In the genomic region with DNA sequence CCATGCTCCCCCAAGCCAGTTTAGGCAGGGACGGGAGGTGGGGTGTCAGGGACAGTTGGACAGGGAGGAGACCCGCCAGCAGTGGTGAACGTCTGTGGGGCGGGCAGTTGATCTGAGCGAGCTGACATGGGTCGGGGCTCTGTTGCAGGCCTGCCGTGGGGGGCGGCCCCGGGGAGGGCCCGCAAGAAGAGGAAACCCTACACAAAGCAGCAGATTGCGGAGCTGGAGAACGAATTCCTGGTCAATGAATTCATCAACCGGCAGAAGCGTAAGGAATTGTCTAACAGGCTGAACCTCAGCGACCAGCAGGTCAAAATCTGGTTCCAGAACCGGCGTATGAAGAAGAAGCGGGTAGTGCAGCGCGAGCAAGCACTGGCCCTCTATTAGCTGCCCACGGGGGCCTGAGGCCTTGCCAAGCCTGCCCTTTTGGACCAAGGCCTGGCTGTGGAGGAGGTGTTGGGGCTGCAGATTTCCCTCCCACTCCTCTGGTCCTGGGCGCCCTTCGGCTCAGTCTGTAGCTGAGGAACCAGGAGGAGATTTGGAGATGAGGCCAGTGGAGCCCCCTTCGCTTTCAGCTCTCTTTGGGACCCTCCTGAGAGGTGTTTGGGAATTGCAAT, we compare ENCODE assay signal across 22 mouse cellular contexts. TPM values are rescaled to one million over a fixed set of nuclear protein-coding genes. Genes with fewer than 3 reads are reported as not detected.
DNase-seq lines count a peak whose midpoint lies in the region; ATAC-seq and TF ChIP-seq lines count a peak whose summit lies in the region.
"Had no signal": no experiment of that assay in that cellular context is flagged by ENCODE, and none has a peak within 500 bp of the region (broad histone marks: within the 10 kb centered on the region; RNA-seq: fewer than 3 reads in every experiment).

No protein-coding gene starts in this region.

- no peak overlapping the region for H3K4me3 ChIP-seq in heart, embryonic 11.5 days (ENCODE audit: low read depth, low read length)
- H3K4me3 ChIP-seq in liver, embryonic 11.5 days (ENCODE audit: low read depth, low read length) = no peak overlapping the region
- H3K4me3 ChIP-seq in liver, postnatal 0 days (ENCODE audit: low read depth, low read length) = no peak overlapping the region
- H3K4me3 ChIP-seq in embryonic facial prominence, embryonic 10.5 days = no peak overlapping the region
- peak overlapping the region; percentile 14 for H3K4me3 ChIP-seq in neural tube, embryonic 13.5 days
- H3K4me3 ChIP-seq: gastrocnemius, adult 2 months; heart, adult 2 months had no signal

- peak; percentile 78 for DNase-seq in heart, adult 11 months
- DNase-seq in liver, embryonic 11.5 days (ENCODE audit: low spot score) = peak; percentile 31
- no peak for DNase-seq in liver, postnatal 0 days
- peak; percentile 29 for DNase-seq in embryonic facial prominence, embryonic 10.5 days (ENCODE audit: low spot score)
- DNase-seq in layer of hippocampus, postnatal 14 days (ENCODE audit: low spot score in 2 of 2) = no peak
- no peak for DNase-seq in c-Kit-positive CD71-positive TER-119-positive erythroid progenitor cells, embryonic 14.5 days (ENCODE audit: low spot score)
- DNase-seq: cerebellum, adult 11 months; gastrocnemius, adult 2 months; heart, postnatal 14 days; layer of hippocampus, postnatal 36 days; lung, adult 18-20 months; lung, postnatal 4 days; midbrain, embryonic 14.5 days; retina, postnatal 1 day had no signal

- no peak for ATAC-seq in heart, embryonic 11.5 days (replicated peaks; ENCODE audit: insufficient number of reproducible peaks, low FRiP score, low TSS enrichment)
- ATAC-seq in liver, embryonic 11.5 days (replicated peaks; ENCODE audit: low FRiP score) = no peak
- ATAC-seq in liver, postnatal 0 days = no peak
- no peak for ATAC-seq in neural tube, embryonic 13.5 days (ENCODE audit: low read depth)
- ATAC-seq: forebrain, embryonic 14.5 days had no signal

- no peak overlapping the region for H3K9ac ChIP-seq in heart, embryonic 11.5 days (ENCODE audit: low read depth, low read length)
- no peak overlapping the region for H3K9ac ChIP-seq in liver, embryonic 11.5 days (ENCODE audit: low read depth, low read length)
- H3K9ac ChIP-seq in liver, postnatal 0 days (replicated peaks) = no peak overlapping the region
- H3K9ac ChIP-seq in neural tube, embryonic 13.5 days = no peak overlapping the region

- H3K27ac ChIP-seq in heart, embryonic 11.5 days (ENCODE audit: low read depth, low read length) = no peak overlapping the region
- no peak overlapping the region for H3K27ac ChIP-seq in liver, embryonic 11.5 days (ENCODE audit: low read depth, low read length)
- no peak overlapping the region for H3K27ac ChIP-seq in liver, postnatal 0 days (ENCODE audit: low read depth)
- no peak overlapping the region for H3K27ac ChIP-seq in embryonic facial prominence, embryonic 10.5 days (replicated peaks)
- no peak overlapping the region for H3K27ac ChIP-seq in neural tube, embryonic 13.5 days (replicated peaks)
- H3K27ac ChIP-seq: gastrocnemius, adult 2 months; heart, adult 2 months had no signal

- no peak for TF ChIP-seq EP300 in liver, postnatal 0 days (IDR thresholded peaks at IDR 0.05; ENCODE audit: low read depth)

- WGBS in heart, embryonic 11.5 days (ENCODE audit: insufficient replicate concordance) = 4% methylated on average over 23 of the region's 24 CpGs
- WGBS in liver, embryonic 11.5 days = 7% methylated on average over 24 of the region's 24 CpGs
- WGBS in liver, postnatal 0 days (ENCODE audit: insufficient replicate concordance) = 9% methylated on average over 24 of the region's 24 CpGs
- WGBS in embryonic facial prominence, embryonic 10.5 days = 2% methylated on average over 24 of the region's 24 CpGs
- 6% methylated on average over 24 of the region's 24 CpGs for WGBS in neural tube, embryonic 13.5 days

- H3K4me2 ChIP-seq in heart, embryonic 11.5 days = no peak overlapping the region
- H3K4me2 ChIP-seq in liver, embryonic 11.5 days = no peak overlapping the region
- no peak overlapping the region for H3K4me2 ChIP-seq in liver, postnatal 0 days (ENCODE audit: low read depth, low read length)
- peak overlapping the region; percentile 29 for H3K4me2 ChIP-seq in neural tube, embryonic 13.5 days

- no peaks in the 10 kb centered on the region for H3K9me3 ChIP-seq in heart, embryonic 11.5 days (replicated peaks; ENCODE audit: control insufficient read depth, low read length)
- H3K9me3 ChIP-seq in liver, embryonic 11.5 days (ENCODE audit: control insufficient read depth, low read length) = no peaks in the 10 kb centered on the region
- H3K9me3 ChIP-seq in liver, postnatal 0 days (ENCODE audit: low read length) = no peaks in the 10 kb centered on the region
- no peaks in the 10 kb centered on the region for H3K9me3 ChIP-seq in embryonic facial prominence, embryonic 10.5 days
- H3K9me3 ChIP-seq in neural tube, embryonic 13.5 days = no peaks in the 10 kb centered on the region

- TF ChIP-seq CTCF in liver, postnatal 0 days (IDR thresholded peaks at IDR 0.05; ENCODE audit: low read depth) = no peak

- peaks cover 96% of the 10 kb centered on the region for H3K27me3 ChIP-seq in heart, embryonic 11.5 days (ENCODE audit: control insufficient read depth, insufficient read depth, low read length)
- peaks cover 100% of the 10 kb centered on the region for H3K27me3 ChIP-seq in liver, embryonic 11.5 days (replicated peaks; ENCODE audit: control insufficient read depth, insufficient read depth, low read length)
- H3K27me3 ChIP-seq in liver, postnatal 0 days (ENCODE audit: insufficient read depth, low read length) = peaks cover 100% of the 10 kb centered on the region
- H3K27me3 ChIP-seq in embryonic facial prominence, embryonic 10.5 days (replicated peaks; ENCODE audit: low read depth, poor library complexity, severe bottlenecking) = peaks cover 100% of the 10 kb centered on the region
- peaks cover 100% of the 10 kb centered on the region for H3K27me3 ChIP-seq in neural tube, embryonic 13.5 days

- no peaks in the 10 kb centered on the region for H3K36me3 ChIP-seq in heart, embryonic 11.5 days (ENCODE audit: control insufficient read depth, insufficient read depth, low read length)
- H3K36me3 ChIP-seq in liver, embryonic 11.5 days (ENCODE audit: control insufficient read depth, insufficient read depth, low read length) = no peaks in the 10 kb centered on the region
- no peaks in the 10 kb centered on the region for H3K36me3 ChIP-seq in liver, postnatal 0 days (replicated peaks; ENCODE audit: insufficient read depth, low read length)
- no peaks in the 10 kb centered on the region for H3K36me3 ChIP-seq in embryonic facial prominence, embryonic 10.5 days (replicated peaks)
- H3K36me3 ChIP-seq in neural tube, embryonic 13.5 days = no peaks in the 10 kb centered on the region

- no peaks in the 10 kb centered on the region for H3K4me1 ChIP-seq in heart, embryonic 11.5 days (ENCODE audit: control insufficient read depth, insufficient read depth, low read length)
- H3K4me1 ChIP-seq in liver, embryonic 11.5 days (replicated peaks; ENCODE audit: control insufficient read depth, insufficient read depth, low read length) = no peaks in the 10 kb centered on the region
- no peaks in the 10 kb centered on the region for H3K4me1 ChIP-seq in liver, postnatal 0 days (ENCODE audit: insufficient read depth)
- H3K4me1 ChIP-seq in embryonic facial prominence, embryonic 10.5 days = peaks cover 15% of the 10 kb centered on the region
- peaks cover 8% of the 10 kb centered on the region for H3K4me1 ChIP-seq in neural tube, embryonic 13.5 days (replicated peaks)

RNA-seq across cellular contexts. Expression of a gene that starts 1.0 kb away (rescaled TPM):
- not detected in 2 replicates for polyA plus RNA-seq in heart, embryonic 11.5 days (2014; fragmentation: Nextera tagmentation; extraction: Ambion mirVana)
- 0.12 and 0.49 TPM in 2 replicates for polyA plus RNA-seq in liver, embryonic 11.5 days (2014; fragmentation: Nextera tagmentation; extraction: Ambion mirVana)
- polyA plus RNA-seq in liver, postnatal 0 days (2015; fragmentation: Nextera tagmentation; extraction: Ambion mirVana) = not detected in 2 replicates
- polyA plus RNA-seq in embryonic facial prominence, embryonic 10.5 days (2016; fragmentation: Nextera tagmentation; extraction: Ambion mirVana) = not detected in 2 replicates
- 0.50 and 1.7 TPM in 2 replicates for polyA plus RNA-seq in neural tube, embryonic 13.5 days (2015; fragmentation: Nextera tagmentation; extraction: Ambion mirVana)
- total RNA-seq in layer of hippocampus, postnatal 14 days (2021) = not detected
- total RNA-seq: gastrocnemius, adult 2 months; heart, adult 2 months; heart, postnatal 14 days; layer of hippocampus, postnatal 36 days; left cerebral cortex, postnatal 36 days had no signal
- polyA plus RNA-seq: forebrain, embryonic 14.5 days; heart, adult 2 months; large intestine, adult 2 months; midbrain, embryonic 14.5 days; small intestine, adult 2 months; thymus, postnatal 0 days had no signal

RNA-seq across cellular contexts. Expression of a gene that starts 3.6 kb away (rescaled TPM):
- not detected in 2 replicates for polyA plus RNA-seq in heart, embryonic 11.5 days (2014; fragmentation: Nextera tagmentation; extraction: Ambion mirVana)
- 0.14 and 0.44 TPM in 2 replicates for polyA plus RNA-seq in liver, embryonic 11.5 days (2014; fragmentation: Nextera tagmentation; extraction: Ambion mirVana)
- polyA plus RNA-seq in liver, postnatal 0 days (2015; fragmentation: Nextera tagmentation; extraction: Ambion mirVana) = not detected in 2 replicates
- polyA plus RNA-seq in embryonic facial prominence, embryonic 10.5 days (2016; fragmentation: Nextera tagmentation; extraction: Ambion mirVana) = not detected in 2 replicates
- 4.0 and 6.5 TPM in 2 replicates for polyA plus RNA-seq in neural tube, embryonic 13.5 days (2015; fragmentation: Nextera tagmentation; extraction: Ambion mirVana)
- total RNA-seq in layer of hippocampus, postnatal 14 days (2021) = not detected
- total RNA-seq: gastrocnemius, adult 2 months; heart, adult 2 months; heart, postnatal 14 days; layer of hippocampus, postnatal 36 days; left cerebral cortex, postnatal 36 days had no signal
- polyA plus RNA-seq: forebrain, embryonic 14.5 days; heart, adult 2 months; large intestine, adult 2 months; midbrain, embryonic 14.5 days; small intestine, adult 2 months; thymus, postnatal 0 days had no signal

RNA-seq across cellular contexts. Expression of a gene that starts 7.7 kb away (rescaled TPM):
- polyA plus RNA-seq in heart, embryonic 11.5 days (2014; fragmentation: Nextera tagmentation; extraction: Ambion mirVana) = not detected in 2 replicates
- polyA plus RNA-seq in liver, embryonic 11.5 days (2014; fragmentation: Nextera tagmentation; extraction: Ambion mirVana) = 0.06 and 0.45 TPM in 2 replicates
- not detected in 2 replicates for polyA plus RNA-seq in liver, postnatal 0 days (2015; fragmentation: Nextera tagmentation; extraction: Ambion mirVana)
- polyA plus RNA-seq in embryonic facial prominence, embryonic 10.5 days (2016; fragmentation: Nextera tagmentation; extraction: Ambion mirVana) = not detected in 2 replicates
- 0.10 and 0.19 TPM in 2 replicates for polyA plus RNA-seq in neural tube, embryonic 13.5 days (2015; fragmentation: Nextera tagmentation; extraction: Ambion mirVana)
- total RNA-seq in layer of hippocampus, postnatal 14 days (2021) = not detected
- total RNA-seq: gastrocnemius, adult 2 months; heart, adult 2 months; heart, postnatal 14 days; layer of hippocampus, postnatal 36 days; left cerebral cortex, postnatal 36 days had no signal
- polyA plus RNA-seq: forebrain, embryonic 14.5 days; heart, adult 2 months; large intestine, adult 2 months; small intestine, adult 2 months; thymus, postnatal 0 days had no signal

RNA-seq across cellular contexts. Expression of a gene that starts 15.9 kb away (rescaled TPM):
- 0.11 TPM in 1 of 2 replicates, not detected in the other for polyA plus RNA-seq in heart, embryonic 11.5 days (2014; fragmentation: Nextera tagmentation; extraction: Ambion mirVana)
- polyA plus RNA-seq in liver, embryonic 11.5 days (2014; fragmentation: Nextera tagmentation; extraction: Ambion mirVana) = 0.09 and 0.30 TPM in 2 replicates
- not detected in 2 replicates for polyA plus RNA-seq in liver, postnatal 0 days (2015; fragmentation: Nextera tagmentation; extraction: Ambion mirVana)
- polyA plus RNA-seq in embryonic facial prominence, embryonic 10.5 days (2016; fragmentation: Nextera tagmentation; extraction: Ambion mirVana) = not detected in 2 replicates
- 87.2 and 132 TPM in 2 replicates for polyA plus RNA-seq in neural tube, embryonic 13.5 days (2015; fragmentation: Nextera tagmentation; extraction: Ambion mirVana)
- not detected for total RNA-seq in layer of hippocampus, postnatal 14 days (2021)
- total RNA-seq: heart, adult 2 months; layer of hippocampus, postnatal 36 days; left cerebral cortex, postnatal 36 days had no signal
- polyA plus RNA-seq: forebrain, embryonic 14.5 days; heart, adult 2 months; large intestine, adult 2 months; midbrain, embryonic 14.5 days; small intestine, adult 2 months had no signal

RNA-seq across cellular contexts. Expression of a gene that starts 16.4 kb away (rescaled TPM):
- not detected in 2 replicates for polyA plus RNA-seq in heart, embryonic 11.5 days (2014; fragmentation: Nextera tagmentation; extraction: Ambion mirVana)
- polyA plus RNA-seq in liver, embryonic 11.5 days (2014; fragmentation: Nextera tagmentation; extraction: Ambion mirVana) = 0.12 TPM in 1 of 2 replicates, not detected in the other
- polyA plus RNA-seq in liver, postnatal 0 days (2015; fragmentation: Nextera tagmentation; extraction: Ambion mirVana) = not detected in 2 replicates
- 0.05 and 0.08 TPM in 2 replicates for polyA plus RNA-seq in embryonic facial prominence, embryonic 10.5 days (2016; fragmentation: Nextera tagmentation; extraction: Ambion mirVana)
- polyA plus RNA-seq in neural tube, embryonic 13.5 days (2015; fragmentation: Nextera tagmentation; extraction: Ambion mirVana) = 0.43 and 0.67 TPM in 2 replicates
- total RNA-seq in layer of hippocampus, postnatal 14 days (2021) = not detected
- total RNA-seq: gastrocnemius, adult 2 months; heart, adult 2 months; heart, postnatal 14 days; layer of hippocampus, postnatal 36 days; left cerebral cortex, postnatal 36 days had no signal
- polyA plus RNA-seq: forebrain, embryonic 14.5 days; heart, adult 2 months; large intestine, adult 2 months; small intestine, adult 2 months; thymus, postnatal 0 days had no signal

Comparison
In these comparisons a context has a peak if more than half of its experiments do, and no peak if none do; other contexts are left out.
1. DNase-seq: peak in heart, adult 11 months (single experiment), liver, embryonic 11.5 days (single experiment) and embryonic facial prominence, embryonic 10.5 days (single experiment); none in liver, postnatal 0 days (single experiment), layer of hippocampus, postnatal 14 days (0 of 2) and c-Kit-positive CD71-positive TER-119-positive erythroid progenitor cells, embryonic 14.5 days (single experiment).